ENCODE assay signal across 26 mouse cellular contexts in the genomic region with DNA sequence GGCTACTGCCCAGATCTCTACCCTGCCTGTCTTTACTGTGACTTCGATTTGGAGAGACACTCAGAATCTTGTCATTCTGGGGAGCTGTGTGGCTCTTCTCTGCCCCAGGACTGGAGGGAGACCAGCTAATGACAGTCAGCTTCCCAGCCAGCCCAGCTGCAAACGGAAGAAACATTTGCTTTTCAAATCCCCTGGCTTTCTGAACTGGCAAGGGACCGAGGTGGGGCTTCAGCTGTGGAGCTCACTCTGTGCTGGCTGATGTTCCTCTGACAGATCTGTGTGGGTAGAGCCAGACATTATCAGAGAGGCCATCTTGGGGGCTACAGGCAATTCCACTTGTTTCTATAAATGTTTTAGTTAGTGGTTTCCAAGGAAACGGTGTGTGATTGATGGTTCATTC. TPM values are rescaled to one million over a fixed set of nuclear protein-coding genes. Genes with fewer than 3 reads are reported as not detected.
DNase-seq lines count a peak whose midpoint lies in the region; TF ChIP-seq lines count a peak whose summit lies in the region.
"Had no signal": no experiment of that assay in that cellular context is flagged by ENCODE, and none has a peak within 500 bp of the region (broad histone marks: within the 10 kb centered on the region; RNA-seq: fewer than 3 reads in every experiment).

No protein-coding gene starts in this region.

- no peak for TF ChIP-seq CTCF in heart, adult 2 months (IDR thresholded peaks at IDR 0.05)

- H3K4me1 ChIP-seq in heart, adult 2 months (ENCODE audit: control insufficient read depth, insufficient read depth, low read length): no peaks in the 10 kb centered on the region
- H3K4me1 ChIP-seq: embryonic facial prominence, embryonic 10.5 days; forebrain, embryonic 13.5 days; forebrain, embryonic 15.5 days had no signal

- no peak for TF ChIP-seq POLR2A in heart, adult 2 months (IDR thresholded peaks at IDR 0.05; ENCODE audit: insufficient read depth, low read depth, low read length)

- H3K27me3 ChIP-seq in heart, adult 2 months (ENCODE audit: control insufficient read depth, insufficient read depth, low read length): no peaks in the 10 kb centered on the region
- H3K27me3 ChIP-seq: embryonic facial prominence, embryonic 12.5 days; forebrain, embryonic 13.5 days; forebrain, embryonic 15.5 days had no signal

- H3K36me3 ChIP-seq in heart, adult 2 months (ENCODE audit: control insufficient read depth, insufficient read depth, low read length): no peaks in the 10 kb centered on the region
- H3K36me3 ChIP-seq: embryonic facial prominence, embryonic 10.5 days; embryonic facial prominence, embryonic 12.5 days; forebrain, embryonic 15.5 days; G1E had no signal

- H3K79me2 ChIP-seq in heart, adult 2 months (replicated peaks; ENCODE audit: control insufficient read depth, insufficient read depth, low read length): no peaks in the 10 kb centered on the region

- DNase-seq in embryo, embryonic 10.5 days (ENCODE audit: low spot score): peak; percentile 5
- DNase-seq in embryo, embryonic 11 days: no peak
- DNase-seq in heart, adult 11 months: peak; percentile 43
- no peak for DNase-seq in heart, adult 2 months
- DNase-seq in gastrocnemius, postnatal 14 days: peak; percentile 52
- no peak for DNase-seq in lung, postnatal 14 days
- DNase-seq in left cerebral cortex, postnatal 10 days (ENCODE audit: extremely low spot score in 1 of 2, low spot score in 2 of 2): no peak
- DNase-seq: adrenal gland, adult 8-10 months; adrenal gland, postnatal 14 days; adrenal gland, postnatal 36 days; B cell, adult 2 months; cerebellum, adult 11 months; cerebellum, adult 18-20 months; cerebellum, adult 8-10 months; cerebellum, postnatal 10 days; cerebellum, postnatal 25 days; forebrain, postnatal 0 days had no signal

- H3K9ac ChIP-seq in heart, adult 2 months (ENCODE audit: low read depth, low read length): no peak overlapping the region
- H3K9ac ChIP-seq: embryonic facial prominence, embryonic 12.5 days; forebrain, embryonic 13.5 days; forebrain, embryonic 15.5 days; forebrain, postnatal 0 days had no signal

- 39% methylated on average over 4 of the region's 4 CpGs for WGBS in heart, adult 2 months

- TF ChIP-seq EP300 in heart, adult 2 months (IDR thresholded peaks at IDR 0.05; ENCODE audit: insufficient read depth, low read depth, low read length): no peak

- intact Hi-C loops in heart, adult 2 months (cut with DNase I): no loop called here
- intact Hi-C loops in gastrocnemius, postnatal 14 days (cut with DNase I; ENCODE audit: low total_unique reads): no loop called here
- intact Hi-C loops in left cerebral cortex, postnatal 10 days (cut with DNase I): no loop called here

- H3K4me3 ChIP-seq in heart, adult 2 months: no peak overlapping the region
- H3K4me3 ChIP-seq: embryonic facial prominence, embryonic 10.5 days; embryonic facial prominence, embryonic 12.5 days; forebrain, embryonic 13.5 days; forebrain, embryonic 15.5 days had no signal

- no peak overlapping the region for H3K27ac ChIP-seq in heart, adult 2 months
- H3K27ac ChIP-seq: embryonic facial prominence, embryonic 10.5 days; embryonic facial prominence, embryonic 12.5 days; forebrain, embryonic 13.5 days; forebrain, embryonic 15.5 days had no signal

RNA-seq across cellular contexts. Expression of gene Slc35f3, which starts 54.0 kb away (rescaled TPM):
- not detected for total RNA-seq in heart, adult 2 months (2021)
- polyA plus RNA-seq in heart, adult 2 months (2012; rRNA removed): not detected in 2 replicates
- under 1 TPM; 0.13 to 0.14 TPM for total RNA-seq in gastrocnemius, postnatal 14 days (2021)
- total RNA-seq in left cerebral cortex, postnatal 10 days (2021): 10 to 100 TPM; 16.8 to 19.0 TPM
- total RNA-seq: CH12.LX, G1E had no signal
- polyA plus RNA-seq: activated CD4-positive, CD25-positive, alpha-beta regulatory T cell, adult 4 months; CD4-positive, CD25-positive, alpha-beta regulatory T cell, adult 4 months; embryonic facial prominence, embryonic 10.5 days; forebrain, embryonic 11.5 days; G1E had no signal

Comparison
In these comparisons a context has a peak if more than half of its experiments do, and no peak if none do; other contexts are left out.
1. DNase-seq: peak in embryo, embryonic 10.5 days (single experiment), heart, adult 11 months (single experiment) and gastrocnemius, postnatal 14 days (single experiment); none in embryo, embryonic 11 days (single experiment), heart, adult 2 months (0 of 2), lung, postnatal 14 days (single experiment) and left cerebral cortex, postnatal 10 days (0 of 2).
2. RNA of gene Slc35f3, which starts 54.0 kb away (total RNA-seq): 16.8 to 19.0 TPM in left cerebral cortex, postnatal 10 days; 0.13 to 0.14 TPM in gastrocnemius, postnatal 14 days and not detected in heart, adult 2 months; every median in the first group is over 10 times any median in the second.